Mouse (Mus musculus) cerebellum, adult 2 months (tissue): ENCODE results near the gene Igsf21.

Experiments
- CTCF ChIP-seq: fragments of 200-500 bp; IDR thresholded peaks from 2 replicates; pipeline ENCODE4 v1.5.1; 2011; ENCODE audit warnings: low read depth, mild to moderate bottlenecking, control low read depth, low read length, moderate library complexity, borderline replicate concordance; ENCODE audit not compliant: insufficient read depth
- POLR2A ChIP-seq: fragments of 200-500 bp; IDR thresholded peaks from 2 replicates; pipeline ENCODE4 v1.6.1; 2011; ENCODE audit warnings: low read length, control low read depth, borderline replicate concordance; ENCODE audit not compliant: insufficient read depth

GRCm38 (mm10) chr4:140086192-140086591 lies 160.4 kb downstream of the Igsf21 start:
- TF ChIP-seq CTCF: no peak
- no peak for TF ChIP-seq POLR2A
